Mouse (Mus musculus): ENCODE results near the gene Zfp991.
"Not testable (repeated sequence)": the region's sequence is repeated elsewhere in the genome, so short reads cannot be mapped to it uniquely, and the experiment has no call there.

DNA sequence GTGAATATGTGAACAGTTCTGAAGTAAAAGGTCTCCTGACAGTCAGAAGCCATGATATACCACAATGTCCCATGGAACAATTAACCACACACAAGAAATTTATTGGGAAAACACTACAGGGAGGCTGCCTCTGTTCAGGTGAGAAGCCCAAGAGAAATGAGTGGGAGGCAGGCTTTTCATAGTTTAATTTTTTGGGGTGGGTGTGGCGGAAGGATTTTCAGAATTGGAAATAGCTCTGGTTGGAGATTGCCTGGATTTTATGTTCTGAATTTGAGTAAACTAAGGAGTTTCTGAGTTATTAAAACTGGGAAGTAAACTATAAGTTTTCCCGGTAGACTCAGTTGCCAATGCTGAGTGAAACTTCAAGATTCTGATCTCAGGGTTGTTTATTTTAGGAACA, 4.7 kb upstream of the Zfp991 start:
- not testable (repeated sequence) for TF ChIP-seq CTCF (IDR thresholded peaks at IDR 0.05; ENCODE audit: borderline replicate concordance, extremely low read depth, insufficient read depth, insufficient read length); POLR2A (IDR thresholded peaks at IDR 0.05; ENCODE audit: borderline replicate concordance, extremely low read depth, insufficient read depth, insufficient read length, poor library complexity, severe bottlenecking)

Measured in brain, embryonic 14.5 days (tissue).